Mouse (Mus musculus) liver, postnatal 0 days (tissue): ENCODE data around the gene Ern1.
"Not testable (repeated sequence)": the region's sequence is repeated elsewhere in the genome, so short reads cannot be mapped to it uniquely, and the experiment has no call there.

Experiments
- CTCF ChIP-seq: sonication (generic); IDR thresholded peaks from 2 replicates; pipeline ENCODE4 v1.5.1; 2016; ENCODE audit warnings: antibody characterized with exemption, low read depth
- EP300 ChIP-seq: IDR thresholded peaks from 2 replicates; pipeline ENCODE4 v1.6.1; 2016; ENCODE audit warnings: antibody characterized with exemption, low read depth, mild to moderate bottlenecking

GRCm38 (mm10) chr11:106490600-106490999, 2.9 kb upstream of the Ern1 start:
- TF ChIP-seq CTCF, EP300: not testable (repeated sequence)
